Mouse (Mus musculus): ENCODE data around the gene Glmn. TPM values are rescaled to one million over a fixed set of nuclear protein-coding genes. Genes with fewer than 3 reads are reported as not detected.

The Glmn gene
- polyA plus RNA-seq, 1 experiment = 1.4 TPM

DNA sequence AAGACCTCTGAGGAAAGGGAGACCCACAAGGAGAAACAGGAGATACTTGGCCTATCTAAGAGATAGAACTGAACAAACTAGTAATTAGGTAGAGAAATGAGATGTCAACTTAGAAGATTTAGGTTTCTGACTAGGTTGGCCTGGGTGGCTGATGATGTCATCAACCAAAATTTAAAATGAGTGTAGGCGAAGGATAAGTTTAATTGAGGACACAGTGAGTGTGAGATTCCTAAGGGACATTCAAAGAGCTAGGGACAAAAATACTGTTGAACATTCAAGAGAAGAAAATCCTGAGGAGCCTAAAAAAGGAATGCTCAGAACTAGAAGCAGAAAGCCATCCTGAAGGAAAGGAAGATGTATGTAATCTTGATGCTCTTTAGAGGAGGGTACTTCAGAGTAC is 81.6 kb downstream of the Glmn start:
- no peak for DNase-seq (ENCODE audit: low read depth)

DNA sequence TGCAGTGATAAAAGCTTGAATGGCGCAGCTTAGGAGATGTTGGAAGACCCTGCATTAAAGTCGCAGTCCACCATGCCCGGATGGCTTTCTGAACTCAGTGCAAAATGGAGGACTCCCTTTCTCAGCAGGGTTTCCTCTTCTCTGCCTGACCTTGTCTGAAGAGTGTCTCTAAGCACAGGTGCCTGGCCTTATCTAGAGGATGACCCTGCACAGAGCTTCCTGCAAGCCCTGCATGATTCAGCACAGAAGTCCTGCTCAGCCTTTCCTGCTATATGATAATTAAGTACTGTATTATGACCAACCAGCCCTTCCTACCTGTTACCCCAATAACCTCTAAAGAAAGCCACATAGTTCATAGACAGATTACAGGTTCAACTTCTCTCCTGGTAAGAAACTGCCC is 82.2 kb downstream of the Glmn start:
- DNase-seq (ENCODE audit: low read depth) = no peak

DNA sequence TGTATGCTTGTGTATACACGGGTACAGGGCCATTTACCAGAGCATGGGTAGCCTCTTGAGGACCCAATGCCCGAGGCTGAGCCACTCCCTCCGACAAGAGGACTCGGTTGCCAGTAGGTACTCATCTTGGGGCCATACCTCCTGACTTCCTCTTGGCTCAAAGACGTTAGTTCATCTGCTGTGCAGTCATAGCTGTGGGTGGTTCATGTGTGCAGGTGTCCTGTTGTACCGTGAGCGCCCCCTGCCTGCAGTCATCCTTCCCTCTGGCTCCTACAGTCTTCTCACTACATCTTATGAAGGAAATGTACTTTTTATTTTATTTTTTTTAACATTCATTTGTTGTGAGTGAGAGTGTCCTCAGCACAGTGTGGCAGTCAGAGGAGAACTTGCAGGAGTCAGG is 84.1 kb downstream of the Glmn start:
- DNase-seq (ENCODE audit: low read depth) = peak; percentile 16

DNA sequence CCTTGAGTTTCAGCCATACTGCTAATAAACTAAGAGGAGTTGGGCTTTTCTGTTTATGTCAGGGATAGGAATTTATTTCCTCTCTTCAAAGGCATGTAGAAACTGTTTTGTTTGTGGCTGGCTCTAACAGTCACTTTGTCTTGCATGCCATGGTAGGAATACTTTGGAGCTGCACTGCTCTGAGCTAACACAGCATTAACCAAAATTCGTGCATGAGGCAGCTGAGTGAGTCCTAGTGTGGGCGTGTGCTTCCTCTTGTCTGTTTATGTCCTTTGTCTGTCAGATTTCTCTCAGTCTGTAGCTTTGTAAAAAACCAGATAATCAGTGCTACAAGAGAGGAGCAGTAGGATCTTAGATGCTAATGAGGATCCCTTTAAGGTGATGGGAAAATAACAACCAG is 86.4 kb downstream of the Glmn start:
- no peak for DNase-seq (ENCODE audit: low read depth)

DNA sequence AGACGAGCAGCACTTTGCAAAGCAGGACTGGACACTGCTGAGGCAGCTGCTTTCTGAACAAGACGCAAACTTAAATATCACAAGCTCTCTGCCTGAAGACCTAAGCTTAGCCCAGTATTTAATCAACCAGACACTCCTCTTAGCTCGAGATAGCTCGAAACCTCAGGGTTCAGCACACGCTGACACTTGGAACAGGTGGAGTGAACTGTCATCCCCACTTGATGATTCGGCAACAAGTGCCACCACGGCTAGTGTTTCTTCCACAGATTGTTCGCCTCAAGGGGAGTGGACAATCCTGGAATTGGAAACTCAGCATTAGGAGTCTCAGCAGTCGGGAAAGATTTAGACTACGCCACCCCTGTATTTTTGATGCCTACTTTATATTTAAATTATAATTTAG is 87.2 kb downstream of the Glmn start:
- no peak for DNase-seq (ENCODE audit: low read depth)

DNA sequence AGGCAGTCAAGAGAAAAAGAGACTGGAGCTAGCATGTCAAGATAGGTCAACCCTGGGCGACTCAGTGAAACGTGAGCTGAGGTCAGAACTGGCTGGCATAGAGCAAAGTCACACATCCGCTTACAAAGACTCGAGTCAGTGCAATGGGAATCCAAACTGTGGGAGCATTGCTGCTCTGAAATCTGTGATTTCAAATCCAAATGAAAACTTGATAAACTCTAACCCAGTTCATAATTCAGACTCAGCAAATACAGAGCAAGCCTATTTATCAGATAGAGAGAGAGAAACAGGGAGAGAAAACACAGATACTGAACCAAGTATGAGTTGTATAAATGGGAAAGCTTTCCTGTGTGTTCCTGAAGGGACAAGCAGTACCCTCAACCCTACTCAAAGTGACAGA is 90.4 kb downstream of the Glmn start, which contains the start of gene Gm42669:
Gene Gm42669 (plus strand): TSS at position 301 of the 400 bp plus-strand sequence.
- DNase-seq (ENCODE audit: low read depth) = no peak

DNA sequence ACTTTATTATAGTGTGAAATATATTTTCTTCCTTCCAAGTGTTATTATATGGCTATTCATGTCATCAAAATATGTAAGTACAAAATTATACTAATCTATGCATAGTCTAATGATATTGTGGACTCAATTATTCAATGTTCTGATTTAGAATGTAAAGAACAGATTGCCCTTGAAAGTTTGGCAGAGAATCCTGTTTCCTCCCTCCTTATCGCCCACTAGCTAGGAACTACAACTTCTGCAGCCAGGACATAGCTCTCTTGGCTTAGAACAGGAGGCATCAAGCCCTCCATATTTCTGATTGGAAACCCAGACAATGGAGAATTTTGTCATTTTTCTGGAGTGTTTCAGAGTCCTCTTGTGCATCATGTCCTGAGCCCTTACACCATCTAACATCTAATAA is 96.9 kb downstream of the Glmn start:
- DNase-seq (ENCODE audit: low read depth) = no peak

DNA sequence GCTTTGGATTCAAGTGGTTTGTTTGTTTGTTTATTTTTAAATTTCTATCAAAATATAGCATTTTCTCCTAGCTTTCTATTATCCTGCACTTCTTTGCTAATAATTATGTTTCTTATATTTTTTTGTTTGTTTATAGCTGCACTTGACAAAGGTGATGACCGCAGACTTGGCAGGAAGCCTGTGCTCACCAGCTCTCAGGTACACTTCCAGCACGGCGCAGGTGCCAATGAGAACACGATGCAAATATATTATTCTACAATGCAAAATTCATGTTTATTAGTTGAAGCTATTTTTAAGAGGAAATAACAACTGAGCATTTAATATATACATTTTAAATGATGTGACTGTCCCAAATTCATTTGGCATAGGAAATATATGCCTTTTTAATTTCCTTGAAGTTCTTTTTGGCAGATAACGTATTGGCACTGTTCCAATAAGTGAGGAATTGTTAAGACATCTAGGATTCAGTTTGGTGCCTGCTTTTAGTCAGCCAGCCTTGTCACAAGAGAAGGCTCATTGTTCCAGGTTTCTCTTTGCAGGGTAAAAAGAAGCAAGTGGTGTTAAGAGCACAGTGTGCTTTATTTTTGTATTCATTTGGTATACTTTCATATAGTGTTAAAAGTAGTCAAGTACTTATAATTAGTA is 97.7 kb downstream of the Glmn start:
- DNase-seq (ENCODE audit: low read depth) = no peak

Other genes starting within 250 kb of the Glmn start
- gene Ephx4, start 195.2 kb downstream of the Glmn start, polyA plus RNA-seq (2012; rRNA removed) = 0.65 and 0.73 TPM in 2 replicates
- gene Lpcat2b, start 166.3 kb downstream of the Glmn start, polyA plus RNA-seq (2012; rRNA removed) = 0.15 and 0.41 TPM in 2 replicates
- 1.5 and 1.8 TPM in 2 replicates for gene Btbd8, start 159.9 kb downstream of the Glmn start, polyA plus RNA-seq (2012; rRNA removed)
- gene Gm42669, start 90.3 kb downstream of the Glmn start, polyA plus RNA-seq (2012; rRNA removed) = 0.04 TPM in 1 of 2 replicates, not detected in the other
- gene 1700028K03Rik, start 63.2 kb downstream of the Glmn start, polyA plus RNA-seq (2012; rRNA removed) = 0.09 TPM in 1 of 2 replicates, not detected in the other
- 3.7 and 4.4 TPM in 2 replicates for gene Rpap2, start 515 bp downstream of the Glmn start, polyA plus RNA-seq (2012; rRNA removed)
- 0.19 and 0.25 TPM in 2 replicates for gene Gfi1, start 128.1 kb upstream of the Glmn start, polyA plus RNA-seq (2012; rRNA removed)
- 0.45 and 0.53 TPM in 2 replicates for gene Ube2d2b, start 232.2 kb upstream of the Glmn start, polyA plus RNA-seq (2012; rRNA removed)